Mouse (Mus musculus) cerebellum, adult 2 months (tissue): Measurements from ENCODE around the gene Itsn2.

Experiments
- CTCF ChIP-seq: fragments of 200-500 bp; IDR thresholded peaks from 2 replicates; pipeline ENCODE4 v1.5.1; 2011; ENCODE audit warnings: low read depth, mild to moderate bottlenecking, control low read depth, low read length, moderate library complexity, borderline replicate concordance; ENCODE audit not compliant: insufficient read depth
- POLR2A ChIP-seq: fragments of 200-500 bp; IDR thresholded peaks from 2 replicates; pipeline ENCODE4 v1.6.1; 2011; ENCODE audit warnings: low read length, control low read depth, borderline replicate concordance; ENCODE audit not compliant: insufficient read depth

DNA sequence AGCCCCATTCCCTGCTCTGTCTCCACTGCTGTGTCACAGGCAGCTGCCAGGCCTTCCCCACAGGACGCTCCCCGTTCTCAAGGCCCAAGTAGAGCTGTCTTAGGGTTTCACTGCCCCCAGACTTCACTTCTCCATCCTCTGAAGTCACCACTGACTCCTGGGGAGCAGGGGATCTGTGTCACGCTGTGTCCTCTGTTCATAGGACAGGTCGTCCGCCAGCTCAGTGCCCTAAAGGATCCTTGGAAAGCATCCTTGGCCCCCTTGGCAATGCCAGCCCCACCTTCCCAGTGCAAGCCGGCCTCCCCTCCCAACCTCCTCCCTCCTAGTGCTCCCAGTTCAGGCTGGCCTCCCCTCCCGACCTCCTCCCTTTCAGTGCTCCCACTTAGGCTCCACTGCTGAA, 117.5 kb downstream of the Itsn2 start:
- TF ChIP-seq POLR2A (no peak), CTCF (no peak)
